Mouse (Mus musculus): Measurements from ENCODE around the gene Klf7.
A peak's percentile ranks its signal among the peaks of the same experiment; 100 is the strongest.
"Not testable (repeated sequence)": the region's sequence is repeated elsewhere in the genome, so short reads cannot be mapped to it uniquely, and the experiment has no call there.

Gene Klf7

GRCm38 (mm10) chr1:64121559-64122465 is at the start of gene Klf7:
Gene Klf7, minus strand, starts transcription at chr1:64122282.
- DNase-seq (ENCODE audit: low read depth) = peak; percentile 90

GRCm38 (mm10) chr1:64164526-64165062 is 42.5 kb upstream of the Klf7 start:
- no peak for DNase-seq (ENCODE audit: low read depth)

- peak; percentile 10 for DNase-seq (ENCODE audit: low read depth)
These were observed 36.7 kb upstream of the Klf7 start for GRCm38 (mm10) chr1:64158766-64159165.

- no peak for DNase-seq (ENCODE audit: low read depth)
These were observed 27.1 kb upstream of the Klf7 start for GRCm38 (mm10) chr1:64149185-64149584.

GRCm38 (mm10) chr1:64142691-64143445 is 20.8 kb upstream of the Klf7 start:
- no peak for DNase-seq (ENCODE audit: low read depth)

- no peak for DNase-seq (ENCODE audit: low read depth)
These were observed 12.4 kb upstream of the Klf7 start for GRCm38 (mm10) chr1:64134439-64134838.

- DNase-seq (ENCODE audit: low read depth) = no peak
These were observed 4.7 kb upstream of the Klf7 start for GRCm38 (mm10) chr1:64126822-64127221.

- no peak for DNase-seq (ENCODE audit: low read depth)
These were observed 366 bp upstream of the Klf7 start for GRCm38 (mm10) chr1:64122466-64122830.

- DNase-seq (ENCODE audit: low read depth) = no peak
These were observed 1.1 kb downstream of the Klf7 start for GRCm38 (mm10) chr1:64120811-64121515.

GRCm38 (mm10) chr1:64120421-64120810 is 1.7 kb downstream of the Klf7 start:
- DNase-seq (ENCODE audit: low read depth) = no peak

- no peak for DNase-seq (ENCODE audit: low read depth)
These were observed 2.2 kb downstream of the Klf7 start for GRCm38 (mm10) chr1:64119851-64120250.

- DNase-seq (ENCODE audit: low read depth) = no peak
These were observed 2.7 kb downstream of the Klf7 start for GRCm38 (mm10) chr1:64119358-64119794.

GRCm38 (mm10) chr1:64118285-64119170 is 3.6 kb downstream of the Klf7 start:
- no peak for DNase-seq (ENCODE audit: low read depth)

GRCm38 (mm10) chr1:64117478-64118284 is 4.4 kb downstream of the Klf7 start:
- DNase-seq (ENCODE audit: low read depth) = no peak

GRCm38 (mm10) chr1:64116746-64117455 is 5.2 kb downstream of the Klf7 start:
- DNase-seq (ENCODE audit: low read depth) = no peak

GRCm38 (mm10) chr1:64114579-64114978 is 7.5 kb downstream of the Klf7 start:
- DNase-seq (ENCODE audit: low read depth) = no peak

- DNase-seq (ENCODE audit: low read depth) = not testable (repeated sequence)
These were observed 13.4 kb downstream of the Klf7 start for GRCm38 (mm10) chr1:64108653-64109052.

- no peak for DNase-seq (ENCODE audit: low read depth)
These were observed 14.6 kb downstream of the Klf7 start for GRCm38 (mm10) chr1:64107526-64107925.

GRCm38 (mm10) chr1:64106127-64106526 is 16.0 kb downstream of the Klf7 start:
- DNase-seq (ENCODE audit: low read depth) = no peak
